Mouse (Mus musculus) kidney, embryonic 15.5 days (tissue): ENCODE data around the gene Bicc1. TPM values are rescaled to one million over a fixed set of nuclear protein-coding genes. Genes with fewer than 3 reads are reported as not detected.

Experiments
- ATAC-seq: fragments of 200-750 bp; cut with Nextera tagmentation; replicated peaks from 2 replicates; pipeline ENCODE4 v1.8.0; 2017; ENCODE audit warnings: moderate TSS enrichment; ENCODE audit not compliant: low FRiP score
- H3K27ac ChIP-seq: fragments of 300-500 bp; sonication (generic); 2 replicates; pipeline ENCODE4 v1.5.1; 2015; ENCODE audit warnings: mild to moderate bottlenecking, inconsistent platforms
- H3K27me3 ChIP-seq: fragments of 300-500 bp; sonication (generic); 2 replicates; pipeline ENCODE4 v1.6.1; 2015; ENCODE audit warnings: inconsistent platforms
- H3K36me3 ChIP-seq: fragments of 300-500 bp; sonication (generic); 2 replicates; pipeline ENCODE4 v1.6.1; 2015; ENCODE audit warnings: inconsistent platforms
- H3K4me1 ChIP-seq: fragments of 300-500 bp; sonication (generic); 2 replicates; pipeline ENCODE4 v1.6.1; 2015; ENCODE audit warnings: inconsistent platforms
- H3K4me2 ChIP-seq: fragments of 300-500 bp; sonication (generic); 2 replicates; pipeline ENCODE4 v1.6.1; 2015; ENCODE audit warnings: moderate library complexity, mild to moderate bottlenecking, inconsistent platforms
- H3K4me3 ChIP-seq: fragments of 300-500 bp; sonication (generic); replicated peaks from 2 replicates; pipeline ENCODE4 v1.5.1; 2015; ENCODE audit warnings: mild to moderate bottlenecking, inconsistent platforms
- H3K9ac ChIP-seq: fragments of 300-500 bp; sonication (generic); 2 replicates; pipeline ENCODE4 v1.6.1; 2015; ENCODE audit warnings: mild to moderate bottlenecking, inconsistent platforms
- H3K9me3 ChIP-seq: fragments of 300-500 bp; sonication (generic); replicated peaks from 2 replicates; pipeline ENCODE4 v1.6.1; 2016; ENCODE audit warnings: inconsistent platforms
- WGBS: fragments of 180-500 bp; shearing (Covaris S2); methylation state at CpG from one replicate; pipeline ENCODE4 v1.1.7; 2015; ENCODE audit warnings: mixed read lengths; 5-methylcytosine and 5-hydroxymethylcytosine counted together
- polyA plus RNA-seq: library from polyadenylated mRNA; unstranded; fragments of >200 nt; fragmentation: Nextera tagmentation; extraction: Ambion mirVana; gene quantifications from 2 replicates; pipeline ENCODE4 v1.2.1, GENCODE M21; 2015

The Bicc1 gene
- polyA plus RNA-seq, 1 experiment from 2014 or later = 40.3 TPM

DNA sequence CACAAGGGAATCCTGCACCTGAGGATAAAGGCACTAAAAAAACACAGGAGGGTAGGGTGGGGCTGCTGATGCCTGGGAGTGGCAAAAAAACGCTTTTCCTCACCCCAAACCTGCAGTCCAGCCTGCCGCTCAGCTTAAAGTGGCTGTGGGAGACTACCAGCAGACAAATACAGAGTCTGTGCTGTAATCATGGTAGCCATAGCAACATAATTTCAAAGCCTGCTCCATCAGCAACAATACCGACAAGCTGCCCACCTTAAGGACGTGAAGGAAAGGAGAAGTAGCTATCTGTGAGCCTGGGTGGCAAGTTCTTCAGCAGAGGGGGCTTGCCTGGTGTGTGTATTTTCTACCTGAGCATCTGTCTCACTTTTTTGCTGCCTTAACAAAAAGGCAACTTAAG lies 117.6 kb downstream of the Bicc1 start:
- no peak overlapping the region for H3K27ac ChIP-seq
- peaks cover 6% of the 10 kb centered on the region for H3K36me3 ChIP-seq
- no peak overlapping the region for H3K9ac ChIP-seq
- no peak overlapping the region for H3K4me3 ChIP-seq
- no peaks in the 10 kb centered on the region for H3K9me3 ChIP-seq
- WGBS = 69% methylated on average over 4 of the region's 4 CpGs
- peaks cover 3% of the 10 kb centered on the region; the same call in 1 of the 2 replicates for H3K4me1 ChIP-seq
- H3K4me2 ChIP-seq = no peak overlapping the region
- ATAC-seq = no peak
- no peaks in the 10 kb centered on the region for H3K27me3 ChIP-seq

DNA sequence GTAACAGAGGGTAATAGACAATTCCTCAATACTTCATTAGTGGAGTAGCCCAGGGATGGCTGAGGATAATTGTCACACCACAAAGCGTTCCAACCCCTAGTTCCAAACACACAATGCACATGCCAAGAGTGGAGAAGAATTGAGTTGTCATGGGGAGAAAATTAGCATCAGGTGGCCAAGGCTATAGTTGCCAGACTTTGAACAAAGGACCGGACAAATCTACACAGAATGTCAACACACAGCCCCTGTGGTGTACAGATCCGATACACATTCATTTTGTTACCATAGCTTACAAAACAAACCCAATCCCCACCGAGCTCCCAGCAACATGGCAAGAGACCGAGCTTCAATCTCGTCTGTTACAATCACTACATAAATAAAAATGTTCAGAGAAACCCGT lies 123.0 kb downstream of the Bicc1 start:
- Histone ChIP-seq H3K4me2 (no peak overlapping the region), H3K4me1 (peaks cover 3% of the 10 kb centered on the region; the same call in 1 of the 2 replicates), H3K9me3 (no peaks in the 10 kb centered on the region), H3K36me3 (no peaks in the 10 kb centered on the region), H3K9ac (no peak overlapping the region), H3K27me3 (no peaks in the 10 kb centered on the region), H3K4me3 (no peak overlapping the region), H3K27ac (no peak overlapping the region)
- WGBS = 86% methylated on average over 7 of the region's 7 CpGs
- ATAC-seq = no peak

DNA sequence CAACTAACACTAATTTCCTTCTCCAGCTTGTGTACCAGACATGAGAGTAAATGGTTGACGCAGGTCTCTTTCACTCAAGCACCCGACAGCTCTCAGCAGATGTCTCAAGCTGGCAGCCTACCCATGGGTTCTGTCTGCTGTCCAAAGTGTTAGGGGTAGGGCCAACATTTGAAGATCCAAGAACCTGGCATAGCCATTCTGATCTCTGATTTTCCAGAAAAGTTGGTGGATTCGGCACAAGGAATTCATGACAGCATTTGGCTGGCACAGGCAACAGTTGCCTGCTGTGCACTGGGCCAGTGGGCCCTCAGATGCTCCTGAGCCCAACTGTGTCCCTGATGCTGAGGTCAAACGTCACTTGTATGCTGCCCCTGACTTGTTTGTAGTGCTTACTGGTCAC lies 130.5 kb downstream of the Bicc1 start:
- no peak for ATAC-seq
- H3K4me2 ChIP-seq = no peak overlapping the region

DNA sequence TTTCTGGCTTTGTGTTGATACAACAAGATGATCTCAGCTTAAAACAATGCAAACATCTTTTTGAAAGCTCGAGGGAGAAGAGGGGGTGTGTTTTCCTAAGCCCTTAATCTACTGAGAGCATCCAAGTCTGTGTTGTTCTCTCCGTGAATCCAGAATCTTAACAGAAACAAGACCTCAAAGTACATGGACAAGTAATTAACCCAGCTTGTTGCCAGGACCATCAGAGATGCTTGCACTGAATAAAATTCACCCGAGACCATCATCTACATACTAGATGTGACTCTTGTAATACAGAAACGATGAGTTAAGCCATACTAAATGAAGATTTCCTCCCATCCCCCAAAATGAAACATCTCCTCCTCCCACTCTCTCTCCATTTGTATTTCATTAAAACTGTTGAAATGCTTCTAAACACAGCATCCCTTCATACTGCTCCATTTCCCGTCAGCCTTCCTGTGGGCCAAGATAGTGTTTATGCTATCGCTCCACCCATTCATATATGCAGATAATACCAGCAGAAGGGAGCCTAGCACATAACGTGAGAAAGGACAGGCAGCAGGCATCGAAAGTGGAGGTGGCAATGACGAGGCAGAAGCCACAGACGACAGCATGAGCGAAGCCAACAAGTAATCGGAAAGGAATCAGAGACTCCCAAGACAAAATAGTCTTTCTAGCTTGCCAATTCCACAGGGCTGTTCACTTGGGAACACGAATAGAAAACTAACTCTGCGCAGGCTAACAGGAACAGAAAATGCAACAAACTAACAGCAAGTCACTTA lies 131.2 kb downstream of the Bicc1 start:
- no peak overlapping the region for H3K4me2 ChIP-seq
- no peaks in the 10 kb centered on the region for H3K9me3 ChIP-seq
- 72% methylated on average over 14 of the region's 14 CpGs for WGBS
- H3K9ac ChIP-seq = no peak overlapping the region
- no peak overlapping the region for H3K4me3 ChIP-seq
- H3K27ac ChIP-seq = no peak overlapping the region
- no peaks in the 10 kb centered on the region for H3K36me3 ChIP-seq
- H3K4me1 ChIP-seq = peaks cover 30% of the 10 kb centered on the region
- no peaks in the 10 kb centered on the region for H3K27me3 ChIP-seq
- ATAC-seq = no peak

More for the DNA sequence above, 130.5 kb downstream of the Bicc1 start:
- Histone ChIP-seq H3K36me3 (no peaks in the 10 kb centered on the region), H3K27ac (no peak overlapping the region), H3K9me3 (no peaks in the 10 kb centered on the region), H3K9ac (no peak overlapping the region), H3K27me3 (no peaks in the 10 kb centered on the region), H3K4me1 (peaks cover 25% of the 10 kb centered on the region), H3K4me3 (no peak overlapping the region)
- 82% methylated on average over 4 of the region's 4 CpGs for WGBS

DNA sequence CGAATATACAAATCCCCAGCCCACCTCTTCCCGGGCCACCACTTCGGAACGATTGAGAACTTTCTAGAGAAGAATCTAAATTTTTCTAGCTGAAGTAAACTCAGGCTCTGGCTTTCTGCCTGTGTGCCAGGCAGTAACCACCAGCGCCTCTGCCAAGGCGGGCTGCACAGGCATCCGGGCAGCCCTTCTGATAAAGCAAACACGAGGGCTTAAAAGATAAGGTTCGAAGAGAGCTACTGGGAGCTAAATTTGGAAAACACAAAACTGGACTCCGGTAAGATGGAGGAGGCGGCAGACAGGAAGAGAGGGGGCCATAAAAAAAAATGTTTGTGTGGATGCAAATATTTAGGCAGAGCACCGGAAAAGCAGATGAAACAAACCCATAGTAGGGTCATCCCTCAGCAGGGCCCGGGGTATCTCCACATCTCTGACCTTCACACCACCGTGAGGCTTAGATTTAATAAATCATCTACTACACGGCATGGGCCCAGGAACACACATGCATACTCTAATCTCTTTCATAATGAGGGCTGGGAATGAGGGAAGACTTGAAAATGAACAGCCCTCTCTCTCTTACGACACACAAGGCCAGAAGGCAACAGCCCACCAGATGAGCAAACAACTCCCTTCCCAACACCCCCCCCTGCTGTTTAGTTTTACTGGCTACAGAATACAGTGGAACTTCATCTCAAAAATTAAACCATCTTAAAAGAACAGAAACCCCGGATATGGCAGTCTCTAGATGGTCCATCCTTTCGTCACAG lies 134.2 kb downstream of the Bicc1 start:
- H3K9ac ChIP-seq = no peak overlapping the region
- 0 out of 2 replicates have a peak, but pooled peaks have one; percentile 12 for ATAC-seq
- peaks cover 30% of the 10 kb centered on the region for H3K4me1 ChIP-seq
- H3K27ac ChIP-seq = peak overlapping the region; percentile 76
- H3K27me3 ChIP-seq = no peaks in the 10 kb centered on the region
- 0 out of 2 replicates have a peak overlapping the region, but pooled peaks have one; percentile 7 for H3K4me2 ChIP-seq
- WGBS = 68% methylated on average over 18 of the region's 18 CpGs
- no peaks in the 10 kb centered on the region for H3K36me3 ChIP-seq
- H3K9me3 ChIP-seq = no peaks in the 10 kb centered on the region
- no peak overlapping the region for H3K4me3 ChIP-seq

DNA sequence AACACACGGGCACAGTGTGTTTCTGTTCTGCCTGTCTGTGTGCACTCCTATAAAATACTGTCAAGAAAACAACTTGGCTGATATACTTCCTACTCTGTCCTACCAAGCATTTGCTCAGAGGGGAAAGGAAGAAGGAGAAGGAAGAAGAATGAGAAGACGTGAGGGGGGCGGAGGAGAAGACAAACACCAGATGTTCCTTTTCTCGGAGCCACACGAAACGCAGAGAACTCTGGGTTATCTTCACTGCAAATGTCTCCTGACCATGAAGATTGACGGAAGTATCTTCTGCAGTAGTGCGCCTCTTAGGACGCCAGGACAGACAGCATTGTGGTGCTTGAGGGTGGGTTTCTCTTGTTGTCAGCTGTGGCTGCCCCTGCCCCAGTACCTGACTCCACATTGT lies 134.8 kb downstream of the Bicc1 start:
- H3K27ac ChIP-seq = peak overlapping the region; percentile 76
- no peak overlapping the region for H3K4me3 ChIP-seq
- H3K9ac ChIP-seq = no peak overlapping the region
- H3K27me3 ChIP-seq = no peaks in the 10 kb centered on the region
- H3K9me3 ChIP-seq = no peaks in the 10 kb centered on the region
- H3K36me3 ChIP-seq = 0 out of 2 replicates have a peak, but pooled peaks cover under 1% of the 10 kb centered on the region
- peaks cover 30% of the 10 kb centered on the region for H3K4me1 ChIP-seq
- no peak for ATAC-seq
- H3K4me2 ChIP-seq = 0 out of 2 replicates have a peak overlapping the region, but pooled peaks have one; percentile 7
- WGBS = 41% methylated on average over 9 of the region's 9 CpGs

DNA sequence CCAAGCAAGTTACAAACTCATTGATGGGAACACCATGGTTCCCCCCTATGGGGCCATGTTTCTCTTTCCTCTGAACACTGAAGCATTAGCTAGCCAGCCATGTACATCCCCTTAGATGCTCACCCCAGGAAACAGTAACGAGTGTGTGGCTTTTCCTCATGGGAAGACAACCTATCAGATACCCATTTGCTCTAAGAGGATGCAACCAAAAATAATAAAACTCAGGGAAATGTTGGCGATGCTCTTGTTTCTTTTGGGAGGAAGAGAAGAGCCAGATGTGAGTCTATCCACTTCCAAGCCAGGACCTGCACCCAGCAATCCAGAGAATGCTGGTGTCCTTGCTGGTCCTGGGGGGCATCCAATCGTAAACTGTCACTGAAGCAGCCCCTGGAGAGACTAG lies 136.0 kb downstream of the Bicc1 start:
- H3K9me3 ChIP-seq = no peaks in the 10 kb centered on the region
- H3K4me1 ChIP-seq = peaks cover 21% of the 10 kb centered on the region
- peak overlapping the region; percentile 76; the same call in 1 of the 2 replicates for H3K27ac ChIP-seq
- no peak for ATAC-seq
- H3K4me3 ChIP-seq = no peak overlapping the region
- H3K9ac ChIP-seq = no peak overlapping the region
- 57% methylated on average over 3 of the region's 3 CpGs for WGBS
- no peaks in the 10 kb centered on the region for H3K27me3 ChIP-seq
- H3K36me3 ChIP-seq = 0 out of 2 replicates have a peak, but pooled peaks cover 8% of the 10 kb centered on the region
- no peak overlapping the region for H3K4me2 ChIP-seq

DNA sequence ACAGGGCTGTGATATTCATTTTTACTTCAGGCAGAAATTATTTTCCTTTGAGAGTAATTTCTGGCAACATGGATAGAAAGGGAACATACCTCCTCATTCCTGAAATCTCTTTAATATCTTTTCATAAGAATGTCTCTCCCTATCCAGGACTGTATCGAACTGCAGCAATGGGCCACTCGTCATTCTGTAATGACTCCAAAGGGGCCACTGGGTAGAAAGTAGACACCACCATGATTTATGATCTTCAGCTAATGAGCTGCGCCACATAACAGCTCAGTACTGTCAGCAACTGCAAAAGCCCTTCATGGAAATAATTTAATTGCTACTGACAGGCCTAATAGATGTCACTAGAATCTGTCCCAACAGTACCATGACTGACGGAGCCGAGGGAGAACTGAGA lies 139.0 kb downstream of the Bicc1 start:
- no peak for ATAC-seq
- H3K4me2 ChIP-seq = no peak overlapping the region
- no peaks in the 10 kb centered on the region for H3K27me3 ChIP-seq
- H3K4me1 ChIP-seq = peaks cover 16% of the 10 kb centered on the region
- H3K27ac ChIP-seq = no peak overlapping the region
- H3K36me3 ChIP-seq = 0 out of 2 replicates have a peak, but pooled peaks cover 8% of the 10 kb centered on the region
- H3K9me3 ChIP-seq = no peaks in the 10 kb centered on the region
- H3K9ac ChIP-seq = no peak overlapping the region
- H3K4me3 ChIP-seq = no peak overlapping the region
- 52% methylated on average over 5 of the region's 5 CpGs for WGBS

DNA sequence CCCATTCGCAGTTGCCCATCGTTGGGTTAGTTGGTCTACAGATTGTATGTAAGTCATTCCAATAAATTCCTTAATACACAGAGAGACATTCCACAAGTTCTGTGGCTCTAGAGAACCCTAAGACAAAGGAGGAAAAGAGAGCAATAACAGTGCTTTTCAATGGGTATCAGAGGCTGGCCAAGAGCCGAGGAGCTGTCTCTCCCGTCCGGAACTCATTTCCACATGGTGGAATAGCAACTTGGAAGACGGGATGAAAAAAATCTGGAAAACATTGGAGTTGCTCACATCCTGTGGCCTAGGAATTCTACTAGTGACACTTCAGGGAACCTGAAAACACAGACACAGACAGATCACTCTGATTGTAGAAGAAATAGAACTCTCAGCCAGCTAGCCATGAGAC lies 139.7 kb downstream of the Bicc1 start:
- H3K27me3 ChIP-seq = no peaks in the 10 kb centered on the region
- peaks cover 12% of the 10 kb centered on the region for H3K4me1 ChIP-seq
- H3K36me3 ChIP-seq = 0 out of 2 replicates have a peak, but pooled peaks cover 8% of the 10 kb centered on the region
- no peak overlapping the region for H3K27ac ChIP-seq
- WGBS = 94% methylated on average over 6 of the region's 6 CpGs
- H3K4me3 ChIP-seq = no peak overlapping the region
- no peak overlapping the region for H3K9ac ChIP-seq
- H3K4me2 ChIP-seq = no peak overlapping the region
- no peaks in the 10 kb centered on the region for H3K9me3 ChIP-seq
- no peak for ATAC-seq

DNA sequence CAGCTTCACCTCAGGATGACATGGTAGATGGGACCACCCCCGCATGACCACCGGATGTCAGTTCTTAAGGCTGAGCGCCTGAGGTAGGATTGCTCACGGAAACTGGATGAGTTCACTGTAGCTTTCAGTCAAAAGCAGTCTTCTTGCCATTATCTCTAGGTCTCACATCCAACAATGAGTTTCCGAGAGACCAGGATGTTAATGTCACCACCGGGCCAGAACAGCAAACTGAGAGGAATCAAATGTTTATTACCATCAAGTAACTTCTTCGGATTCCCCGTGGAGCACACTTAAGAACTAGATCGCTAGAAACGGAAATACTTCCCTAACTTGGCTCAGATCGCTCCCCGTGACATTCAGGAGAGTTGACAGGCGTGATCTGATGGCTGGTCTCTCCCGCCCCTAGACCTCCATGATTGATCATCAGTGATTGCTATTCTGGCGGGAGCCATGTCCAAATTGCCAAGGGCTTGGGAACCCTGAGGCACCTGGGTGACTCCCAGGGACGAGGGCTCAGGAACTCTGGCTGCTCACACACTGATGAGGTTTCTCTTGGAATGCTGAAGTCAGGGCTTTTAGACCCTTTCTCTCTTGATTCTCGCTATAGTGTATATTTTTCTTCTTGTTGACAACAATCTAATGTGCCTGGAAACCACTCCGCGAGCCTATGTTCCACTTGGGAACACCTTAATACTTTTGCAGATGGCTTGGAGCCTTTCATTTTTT lies 149.6 kb downstream of the Bicc1 start:
- 84% methylated on average over 19 of the region's 19 CpGs for WGBS
- H3K9me3 ChIP-seq = no peaks in the 10 kb centered on the region
- no peak for ATAC-seq
- no peak overlapping the region for H3K4me3 ChIP-seq
- H3K4me1 ChIP-seq = no peaks in the 10 kb centered on the region
- no peak overlapping the region for H3K9ac ChIP-seq
- no peak overlapping the region for H3K4me2 ChIP-seq
- no peaks in the 10 kb centered on the region for H3K36me3 ChIP-seq
- no peaks in the 10 kb centered on the region for H3K27me3 ChIP-seq
- no peak overlapping the region for H3K27ac ChIP-seq

DNA sequence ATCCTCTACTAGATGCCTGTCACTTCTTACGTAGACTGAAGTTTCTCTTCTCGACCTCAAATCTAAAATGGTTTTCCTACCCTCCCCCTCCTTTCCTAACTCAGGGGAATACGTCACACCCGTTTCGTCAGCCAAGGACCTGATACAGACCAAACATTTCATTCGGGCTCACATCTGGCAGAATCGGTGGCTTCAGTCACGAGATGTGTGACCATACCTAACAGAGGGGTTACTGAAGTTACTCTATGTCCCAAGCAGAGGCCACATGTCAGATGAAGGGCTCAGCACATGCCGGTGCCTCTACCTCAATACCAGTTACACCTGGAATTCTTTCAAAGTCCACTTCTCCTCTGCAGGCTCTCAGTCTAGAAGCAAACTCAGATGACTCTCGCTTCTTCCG lies 150.8 kb downstream of the Bicc1 start:
- H3K27ac ChIP-seq = no peak overlapping the region
- H3K4me2 ChIP-seq = no peak overlapping the region
- H3K27me3 ChIP-seq = no peaks in the 10 kb centered on the region
- H3K9ac ChIP-seq = no peak overlapping the region
- 93% methylated on average over 11 of the region's 11 CpGs for WGBS
- no peak overlapping the region for H3K4me3 ChIP-seq
- no peaks in the 10 kb centered on the region for H3K4me1 ChIP-seq
- no peak for ATAC-seq
- H3K9me3 ChIP-seq = no peaks in the 10 kb centered on the region
- no peaks in the 10 kb centered on the region for H3K36me3 ChIP-seq

DNA sequence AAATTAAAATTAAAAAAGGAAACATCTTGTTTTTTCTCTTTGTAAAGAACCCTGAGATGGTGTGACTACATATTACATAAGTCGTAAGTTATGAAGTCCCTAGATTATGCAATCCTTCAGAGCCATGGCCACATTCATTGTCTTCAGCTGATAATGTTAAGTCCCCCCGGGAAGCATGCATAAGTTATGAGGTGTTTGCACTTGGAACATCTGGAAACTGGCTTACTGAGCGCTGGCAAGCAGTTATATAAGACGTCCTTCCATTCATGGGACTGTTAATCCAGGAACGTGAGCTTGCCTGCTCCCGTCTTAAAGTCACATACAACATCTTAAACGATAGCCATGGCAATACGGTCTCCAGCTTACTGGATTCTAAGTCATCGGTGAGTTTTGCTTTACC lies 151.5 kb downstream of the Bicc1 start:
- Histone ChIP-seq H3K9ac (no peak overlapping the region), H3K4me2 (no peak overlapping the region), H3K9me3 (no peaks in the 10 kb centered on the region), H3K4me3 (no peak overlapping the region), H3K4me1 (no peaks in the 10 kb centered on the region), H3K36me3 (no peaks in the 10 kb centered on the region), H3K27me3 (no peaks in the 10 kb centered on the region), H3K27ac (no peak overlapping the region)
- ATAC-seq = no peak
- 79% methylated on average over 9 of the region's 9 CpGs for WGBS
